ENCODE assay signal across 11 mouse cellular contexts in the genomic region with DNA sequence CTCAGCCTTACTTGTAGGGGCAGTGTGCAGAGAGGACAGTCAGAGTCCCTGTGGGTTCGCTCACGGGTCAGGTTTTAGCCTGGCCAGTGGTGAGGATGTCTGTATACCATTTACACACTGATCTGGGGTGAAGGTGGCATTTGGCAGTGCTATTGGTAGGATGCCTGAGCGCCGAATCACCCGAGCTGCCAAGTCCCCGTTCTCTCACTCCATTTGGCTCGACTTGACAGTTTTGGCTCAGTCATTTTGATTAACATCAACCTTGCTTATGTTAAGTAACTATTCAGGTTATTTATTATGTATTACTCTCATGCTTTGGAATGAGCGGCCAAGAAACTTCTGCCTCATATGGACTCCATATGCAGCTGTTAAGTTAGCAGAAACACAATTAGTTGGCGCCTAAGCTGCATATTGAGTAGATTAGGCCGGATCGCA. TPM values are rescaled to one million over a fixed set of nuclear protein-coding genes. Genes with fewer than 3 reads are reported as not detected.
DNase-seq lines count a peak whose midpoint lies in the region; ATAC-seq and TF ChIP-seq lines count a peak whose summit lies in the region.
"Had no signal": no experiment of that assay in that cellular context is flagged by ENCODE, and none has a peak within 500 bp of the region (broad histone marks: within the 10 kb centered on the region; RNA-seq: fewer than 3 reads in every experiment).

No protein-coding gene starts in this region.

- ATAC-seq in limb, embryonic 14.5 days (ENCODE audit: low FRiP score, low read depth), result peak; percentile 66

- no peak for TF ChIP-seq EP300 in heart, adult 2 months (IDR thresholded peaks at IDR 0.05; ENCODE audit: insufficient read depth, low read depth, low read length)

- no peak for DNase-seq in gastrocnemius, adult 2 months
- no peak for DNase-seq in gastrocnemius, postnatal 4 days (ENCODE audit: low spot score in 2 of 2)
- DNase-seq in Muller cell, postnatal 12 days (ENCODE audit: inconsistent ontology term), result peak; percentile 87
- peak; percentile 75 to 78 for DNase-seq in cerebellum, postnatal 14 days
- peak; percentile 72 for DNase-seq in limb, embryonic 14.5 days (ENCODE audit: low spot score)
- no peak for DNase-seq in right cerebral cortex, postnatal 25 days
- DNase-seq in gastrocnemius, postnatal 25 days, result no peak
- DNase-seq in heart, adult 2 months, result no peak
- DNase-seq: right cerebral cortex, postnatal 14 days had no signal

- intact Hi-C loops in gastrocnemius, adult 2 months (cut with DNase I), result no loop called here
- intact Hi-C loops in heart, adult 2 months (cut with DNase I), result no loop called here

- WGBS in limb, embryonic 14.5 days, result 32% methylated on average over 11 of the region's 11 CpGs
- 84% methylated on average over 11 of the region's 11 CpGs for WGBS in heart, adult 2 months

- H3K4me2 ChIP-seq in limb, embryonic 14.5 days (replicated peaks; ENCODE audit: low read depth, low read length, severe bottlenecking), result no peak overlapping the region

- no peak overlapping the region for H3K27ac ChIP-seq in gastrocnemius, adult 2 months
- 0 out of 2 replicates have a peak overlapping the region, but pooled peaks have one; percentile 11 for H3K27ac ChIP-seq in limb, embryonic 14.5 days (replicated peaks; ENCODE audit: low read depth, low read length)
- H3K27ac ChIP-seq in heart, adult 2 months, result no peak overlapping the region
- H3K27ac ChIP-seq: macrophage had no signal

- no peaks in the 10 kb centered on the region for H3K36me3 ChIP-seq in limb, embryonic 14.5 days (ENCODE audit: control insufficient read depth, insufficient read depth, low read length)
- no peaks in the 10 kb centered on the region for H3K36me3 ChIP-seq in heart, adult 2 months (ENCODE audit: control insufficient read depth, insufficient read depth, low read length)

- TF ChIP-seq POLR2A in limb, embryonic 14.5 days (IDR thresholded peaks at IDR 0.05; ENCODE audit: borderline replicate concordance, extremely low read depth, insufficient read depth, insufficient read length), result no peak
- no peak for TF ChIP-seq POLR2A in heart, adult 2 months (IDR thresholded peaks at IDR 0.05; ENCODE audit: insufficient read depth, low read depth, low read length)

- no peaks in the 10 kb centered on the region for H3K27me3 ChIP-seq in limb, embryonic 14.5 days (ENCODE audit: control insufficient read depth, insufficient read depth, low read length)
- H3K27me3 ChIP-seq in heart, adult 2 months (ENCODE audit: control insufficient read depth, insufficient read depth, low read length), result no peaks in the 10 kb centered on the region
- H3K27me3 ChIP-seq: CH12.LX had no signal

- no peak overlapping the region for H3K9ac ChIP-seq in limb, embryonic 14.5 days (ENCODE audit: low read depth, low read length, severe bottlenecking)
- no peak overlapping the region for H3K9ac ChIP-seq in heart, adult 2 months (ENCODE audit: low read depth, low read length)

- H3K4me3 ChIP-seq in gastrocnemius, adult 2 months, result 0 out of 2 replicates have a peak overlapping the region, but pooled peaks have one; percentile 5
- H3K4me3 ChIP-seq in limb, embryonic 14.5 days (replicated peaks; ENCODE audit: low read length), result no peak overlapping the region
- no peak overlapping the region for H3K4me3 ChIP-seq in heart, adult 2 months

- TF ChIP-seq CTCF in gastrocnemius, adult 2 months (IDR thresholded peaks at IDR 0.05), result no peak
- TF ChIP-seq CTCF in heart, adult 2 months (IDR thresholded peaks at IDR 0.05), result no peak

- no peaks in the 10 kb centered on the region for H3K9me3 ChIP-seq in limb, embryonic 14.5 days (ENCODE audit: control insufficient read depth, low read length)

- peaks cover 18% of the 10 kb centered on the region for H3K4me1 ChIP-seq in limb, embryonic 14.5 days (ENCODE audit: control insufficient read depth, insufficient read depth, low read length)
- H3K4me1 ChIP-seq in heart, adult 2 months (ENCODE audit: control insufficient read depth, insufficient read depth, low read length), result no peaks in the 10 kb centered on the region

- no peaks in the 10 kb centered on the region for H3K79me2 ChIP-seq in heart, adult 2 months (replicated peaks; ENCODE audit: control insufficient read depth, insufficient read depth, low read length)

RNA-seq across cellular contexts. Expression of a gene that starts 18.7 kb away (rescaled TPM):
- total RNA-seq in gastrocnemius, adult 2 months (2021), result 1 to 10 TPM; 4.0 to 4.4 TPM
- 10 to 100 TPM; 16.3 to 17.5 TPM for total RNA-seq in gastrocnemius, postnatal 4 days (2021)
- 38.8 and 43.9 TPM in 2 replicates for polyA plus RNA-seq in limb, embryonic 14.5 days (2012; rRNA removed)
- polyA plus RNA-seq in limb, embryonic 14.5 days (2014; fragmentation: Nextera tagmentation; extraction: Ambion mirVana), result 44.8 and 50.0 TPM in 2 replicates
- 1 to 10 TPM; 4.9 to 6.6 TPM for total RNA-seq in gastrocnemius, postnatal 25 days (2021)
- 1 to 10 TPM; 4.9 to 5.3 TPM for total RNA-seq in heart, adult 2 months (2021)
- polyA plus RNA-seq in heart, adult 2 months (2012; rRNA removed), result 6.9 and 10.8 TPM in 2 replicates

Comparison
In these comparisons a context has a peak if more than half of its experiments do, and no peak if none do; other contexts are left out.
1. DNase-seq: peak in Muller cell, postnatal 12 days (single experiment), cerebellum, postnatal 14 days (2 of 2) and limb, embryonic 14.5 days (single experiment); none in gastrocnemius, adult 2 months (single experiment), gastrocnemius, postnatal 4 days (0 of 2), right cerebral cortex, postnatal 25 days (single experiment), gastrocnemius, postnatal 25 days (single experiment) and heart, adult 2 months (0 of 2).